Mouse (Mus musculus): ENCODE measurements around the gene Lbp.
A peak's percentile ranks its signal among the peaks of the same experiment; 100 is the strongest.

Lbp gene

GRCm38 (mm10) chr2:158305948-158306695 lies at the start of gene Lbp:
TSS of gene Lbp (plus strand) at chr2:158306493.
- no peak for DNase-seq

- DNase-seq = no peak
Measured at GRCm38 (mm10) chr2:158256894-158257293, 49.4 kb upstream of the Lbp start.

GRCm38 (mm10) chr2:158258005-158258418 lies 48.3 kb upstream of the Lbp start, which contains the start of gene Bpi:
TSS of gene Bpi (plus strand) at chr2:158258094.
- no peak for DNase-seq

- peak; percentile 58 to 63 for DNase-seq
Measured at GRCm38 (mm10) chr2:158258781-158259180, 47.5 kb upstream of the Lbp start.

- no peak for DNase-seq
Measured at GRCm38 (mm10) chr2:158259498-158259897, 46.8 kb upstream of the Lbp start.

GRCm38 (mm10) chr2:158264877-158265276 lies 41.4 kb upstream of the Lbp start:
- no peak for DNase-seq

- DNase-seq = no peak
Measured at GRCm38 (mm10) chr2:158270017-158270416, 36.3 kb upstream of the Lbp start.

GRCm38 (mm10) chr2:158273646-158274045 lies 32.6 kb upstream of the Lbp start:
- DNase-seq = peak; percentile 42 to 66

- peak in 1 of 2 experiments; percentile 7 for DNase-seq
Measured at GRCm38 (mm10) chr2:158275349-158275748, 30.9 kb upstream of the Lbp start.

GRCm38 (mm10) chr2:158275811-158276210 lies 30.5 kb upstream of the Lbp start:
- DNase-seq = no peak

GRCm38 (mm10) chr2:158276451-158276850 lies 29.8 kb upstream of the Lbp start:
- DNase-seq = no peak

- no peak for DNase-seq
Measured at GRCm38 (mm10) chr2:158276878-158277277, 29.4 kb upstream of the Lbp start.

GRCm38 (mm10) chr2:158279656-158280055 lies 26.6 kb upstream of the Lbp start:
- no peak for DNase-seq

GRCm38 (mm10) chr2:158281497-158282205 lies 24.6 kb upstream of the Lbp start:
- no peak for DNase-seq

GRCm38 (mm10) chr2:158283136-158283535 lies 23.2 kb upstream of the Lbp start:
- DNase-seq = no peak

GRCm38 (mm10) chr2:158283771-158284170 lies 22.5 kb upstream of the Lbp start:
- no peak for DNase-seq

GRCm38 (mm10) chr2:158284571-158284970 lies 21.7 kb upstream of the Lbp start:
- DNase-seq = peak; percentile 52 to 57

GRCm38 (mm10) chr2:158285655-158286054 lies 20.6 kb upstream of the Lbp start:
- no peak for DNase-seq

GRCm38 (mm10) chr2:158295700-158296099 lies 10.6 kb upstream of the Lbp start:
- DNase-seq = no peak

GRCm38 (mm10) chr2:158299203-158299602 lies 7.1 kb upstream of the Lbp start:
- DNase-seq = no peak

- DNase-seq = no peak
Measured at GRCm38 (mm10) chr2:158299731-158300130, 6.6 kb upstream of the Lbp start.

- no peak for DNase-seq
Measured at GRCm38 (mm10) chr2:158302807-158303206, 3.5 kb upstream of the Lbp start.

GRCm38 (mm10) chr2:158306696-158307049 lies 380 bp downstream of the Lbp start:
- no peak for DNase-seq

- no peak for DNase-seq
Measured at GRCm38 (mm10) chr2:158308276-158308675, 2.0 kb downstream of the Lbp start.
